Mouse (Mus musculus) ES-E14 (cell line): ENCODE measurements around the gene Esrrg.

Source experiments
- CHD2 ChIP-seq: IDR thresholded peaks from 2 replicates; pipeline ENCODE4 v1.6.1; 2014; ENCODE audit warnings: mild to moderate bottlenecking, low read depth, low read length, inconsistent platforms
- HCFC1 ChIP-seq: IDR thresholded peaks from 2 replicates; pipeline ENCODE4 v1.6.1; 2012; ENCODE audit warnings: low read length, inconsistent platforms, borderline replicate concordance; ENCODE audit not compliant: insufficient read depth
- MAFK ChIP-seq: IDR thresholded peaks from 2 replicates; pipeline ENCODE4 v1.6.1; 2014; ENCODE audit warnings: mild to moderate bottlenecking, low read depth, low read length, inconsistent platforms; ENCODE audit not compliant: insufficient read depth
- ZC3H11A ChIP-seq: IDR thresholded peaks from 2 replicates; pipeline ENCODE4 v1.6.1; 2012; ENCODE audit warnings: low read depth, mild to moderate bottlenecking, inconsistent platforms, low read length, borderline replicate concordance
- ZNF384 ChIP-seq: IDR thresholded peaks from 2 replicates; pipeline ENCODE4 v1.6.1; 2012; ENCODE audit warnings: low read depth, low read length, inconsistent platforms

DNA sequence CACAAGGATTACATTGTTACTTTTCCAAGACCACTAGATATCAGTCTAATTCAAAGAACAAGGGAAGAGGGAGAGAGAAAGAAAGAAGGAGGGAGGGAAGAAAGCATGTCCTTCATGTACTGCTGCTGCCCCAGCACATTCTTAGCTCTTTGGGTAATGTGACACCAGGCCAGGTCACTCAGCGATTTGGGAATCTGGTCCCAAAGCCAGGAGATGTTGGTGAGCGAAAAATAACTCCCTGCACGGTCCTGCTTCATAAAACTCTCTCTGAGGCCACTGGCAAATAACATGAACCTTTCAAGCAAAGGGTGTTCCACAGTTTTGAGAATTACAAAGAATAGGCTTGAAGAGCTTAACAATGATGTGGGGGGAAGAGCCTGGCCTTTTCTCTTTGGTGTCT is 342.9 kb downstream of the Esrrg start:
- TF ChIP-seq MAFK (no peak), HCFC1 (no peak), ZNF384 (no peak), CHD2 (no peak), ZC3H11A (no peak)
